Mouse (Mus musculus) forebrain, postnatal 0 days (tissue): ENCODE measurements around the gene Adra1d. TPM values are rescaled to one million over a fixed set of nuclear protein-coding genes. Genes with fewer than 3 reads are reported as not detected.

Source experiments
- ATAC-seq: fragments of 200-750 bp; cut with Nextera tagmentation; 2 replicates; pipeline ENCODE4 v1.8.0; 2017; ENCODE audit warnings: mild to moderate bottlenecking, moderate library complexity
- DNase-seq: peaks from one replicate; pipeline ENCODE4 v3.0.0-alpha.2; 2015
- H3K27ac ChIP-seq: fragments of 300-500 bp; sonication (generic); 2 replicates; pipeline ENCODE4 v1.5.1; 2014; ENCODE audit warnings: low read depth, mild to moderate bottlenecking, antibody characterized with exemption, low read length, moderate library complexity, mixed read lengths
- H3K27me3 ChIP-seq: fragments of 300-500 bp; sonication (generic); 2 replicates; pipeline ENCODE4 v1.6.1; 2014; ENCODE audit warnings: mild to moderate bottlenecking, low read length, mixed read lengths; ENCODE audit not compliant: insufficient read depth
- H3K36me3 ChIP-seq: fragments of 300-500 bp; sonication (generic); 2 replicates; pipeline ENCODE4 v1.6.1; 2014; ENCODE audit warnings: mild to moderate bottlenecking, moderate library complexity; ENCODE audit not compliant: insufficient read depth
- H3K4me1 ChIP-seq: fragments of 300-500 bp; sonication (generic); 2 replicates; pipeline ENCODE4 v1.6.1; 2014; ENCODE audit warnings: antibody characterized with exemption; ENCODE audit not compliant: insufficient read depth
- H3K4me2 ChIP-seq: fragments of 300-500 bp; sonication (generic); 2 replicates; pipeline ENCODE4 v1.6.1; 2014; ENCODE audit warnings: low read depth, mild to moderate bottlenecking, moderate library complexity
- H3K4me3 ChIP-seq: fragments of 300-500 bp; sonication (generic); 2 replicates; pipeline ENCODE4 v1.5.1; 2014; ENCODE audit warnings: low read depth, low read length, mixed read lengths
- H3K9ac ChIP-seq: fragments of 300-500 bp; sonication (generic); 2 replicates; pipeline ENCODE4 v1.6.1; 2014; ENCODE audit warnings: mild to moderate bottlenecking
- H3K9me3 ChIP-seq: fragments of 300-500 bp; sonication (generic); 2 replicates; pipeline ENCODE4 v1.6.1; 2016; ENCODE audit warnings: low read length
- CTCF ChIP-seq: sonication (generic); IDR thresholded peaks from 2 replicates; pipeline ENCODE4 v1.5.1; 2016; ENCODE audit warnings: antibody characterized with exemption, control low read depth, low read depth
- WGBS: fragments of 180-500 bp; shearing (Covaris S2); extraction: QIAGEN DNeasy Blood & Tissue Kit; methylation state at CpG from one replicate; pipeline ENCODE4 v1.1.7; 2014; 5-methylcytosine and 5-hydroxymethylcytosine counted together
- polyA plus RNA-seq: library from polyadenylated mRNA; unstranded; fragments of >200 nt; fragmentation: Nextera tagmentation; extraction: Ambion mirVana; gene quantifications from 2 replicates; pipeline ENCODE4 v1.2.1, GENCODE M21; 2015
- total RNA-seq: library from RNA; depleted of rRNA; stranded (reverse); fragments of >200 nt; gene quantifications from 2 replicates; pipeline ENCODE4 v1.2.3, GENCODE M21; 2014; rRNA removed

The Adra1d gene
- total RNA-seq (0.10 and 0.38 TPM in 2 replicates), polyA plus RNA-seq (0.26 and 0.67 TPM in 2 replicates)

- no peak within 1 kb of the TSS for H3K27ac ChIP-seq
- no peaks in the 10 kb centered on the region; the same call in 1 of the 2 replicates for H3K4me1 ChIP-seq
- DNase-seq (no peak), ATAC-seq (peak; percentile 56)
- H3K4me2 ChIP-seq, result peak within 1 kb of the TSS; percentile 70
- no peaks in the 10 kb centered on the region for H3K36me3 ChIP-seq
- no peak for TF ChIP-seq CTCF
- H3K4me3 ChIP-seq, result peak within 1 kb of the TSS; percentile 39
- no peaks in the 10 kb centered on the region for H3K9me3 ChIP-seq
- H3K27me3 ChIP-seq, result peaks cover 46% of the 10 kb centered on the region
- WGBS, result 4% methylated on average over 50 of the region's 82 CpGs
- peak within 1 kb of the TSS; percentile 45 for H3K9ac ChIP-seq
Observed at GRCm38 (mm10) chr2:131561891-131562585, at the start of gene Adra1d. Adra1d (minus strand) TSS chr2:131562283.

- no peak for ATAC-seq
- Histone ChIP-seq H3K9ac (no peak overlapping the region), H3K4me3 (no peak overlapping the region), H3K4me2 (no peak overlapping the region), H3K36me3 (no peaks in the 10 kb centered on the region), H3K9me3 (no peaks in the 10 kb centered on the region), H3K27ac (no peak overlapping the region), H3K27me3 (no peaks in the 10 kb centered on the region), H3K4me1 (no peaks in the 10 kb centered on the region)
- WGBS, result 29% methylated on average over 2 of the region's 2 CpGs
- TF ChIP-seq CTCF, result no peak
- DNase-seq, result no peak
Observed at GRCm38 (mm10) chr2:131601881-131602280, 39.8 kb upstream of the Adra1d start.

- WGBS, result 85% methylated on average over 6 of the region's 6 CpGs
- no peak for TF ChIP-seq CTCF
- DNase-seq, result no peak
Observed at GRCm38 (mm10) chr2:131594871-131595270, 32.8 kb upstream of the Adra1d start.

GRCm38 (mm10) chr2:131587521-131587920, 25.4 kb upstream of the Adra1d start:
- Histone ChIP-seq H3K9ac (no peak overlapping the region), H3K4me2 (no peak overlapping the region), H3K4me3 (no peak overlapping the region), H3K9me3 (no peaks in the 10 kb centered on the region), H3K27me3 (no peaks in the 10 kb centered on the region), H3K4me1 (no peaks in the 10 kb centered on the region), H3K27ac (no peak overlapping the region), H3K36me3 (no peaks in the 10 kb centered on the region)
- DNase-seq (peak; percentile 4), ATAC-seq (peak; percentile 32; the same call in 1 of the 2 replicates)
- TF ChIP-seq CTCF, result no peak
- WGBS, result 57% methylated on average over 2 of the region's 2 CpGs

More at GRCm38 (mm10) chr2:131594871-131595270, 32.8 kb upstream of the Adra1d start:
- Histone ChIP-seq H3K36me3 (no peaks in the 10 kb centered on the region), H3K9me3 (no peaks in the 10 kb centered on the region), H3K27me3 (no peaks in the 10 kb centered on the region), H3K9ac (no peak overlapping the region), H3K4me1 (no peaks in the 10 kb centered on the region), H3K4me3 (no peak overlapping the region), H3K27ac (no peak overlapping the region), H3K4me2 (no peak overlapping the region)
- no peak for ATAC-seq

- no peak overlapping the region for H3K27ac ChIP-seq
- H3K36me3 ChIP-seq, result no peaks in the 10 kb centered on the region
- no peak for TF ChIP-seq CTCF
- H3K4me2 ChIP-seq, result no peak overlapping the region
- no peaks in the 10 kb centered on the region for H3K27me3 ChIP-seq
- 76% methylated on average over 2 of the region's 2 CpGs for WGBS
- DNase-seq (no peak), ATAC-seq (no peak)
- H3K9ac ChIP-seq, result no peak overlapping the region
- H3K4me1 ChIP-seq, result no peaks in the 10 kb centered on the region
- H3K4me3 ChIP-seq, result no peak overlapping the region
- H3K9me3 ChIP-seq, result no peaks in the 10 kb centered on the region
Observed at GRCm38 (mm10) chr2:131581506-131581905, 19.4 kb upstream of the Adra1d start.

- peak; percentile 71 for DNase-seq
- Histone ChIP-seq H3K36me3 (no peaks in the 10 kb centered on the region), H3K4me3 (peak overlapping the region; percentile 39), H3K27me3 (peaks cover 46% of the 10 kb centered on the region), H3K9ac (peak overlapping the region; percentile 45), H3K9me3 (no peaks in the 10 kb centered on the region), H3K27ac (no peak overlapping the region), H3K4me2 (peak overlapping the region; percentile 70), H3K4me1 (no peaks in the 10 kb centered on the region; the same call in 1 of the 2 replicates)
- peak; percentile 78 for ATAC-seq
- peak; percentile 79 for TF ChIP-seq CTCF
- 3% methylated on average over 28 of the region's 30 CpGs for WGBS
Observed at GRCm38 (mm10) chr2:131562586-131563122, 571 bp upstream of the Adra1d start.

GRCm38 (mm10) chr2:131561344-131561870, 676 bp downstream of the Adra1d start:
- 7% methylated on average over 33 of the region's 33 CpGs for WGBS
- Histone ChIP-seq H3K27ac (no peak overlapping the region), H3K9me3 (no peaks in the 10 kb centered on the region), H3K9ac (no peak overlapping the region), H3K27me3 (peaks cover 46% of the 10 kb centered on the region), H3K4me2 (peak overlapping the region; percentile 70), H3K36me3 (no peaks in the 10 kb centered on the region), H3K4me1 (no peaks in the 10 kb centered on the region; the same call in 1 of the 2 replicates), H3K4me3 (peak overlapping the region; percentile 39)
- no peak for TF ChIP-seq CTCF
- ATAC-seq (no peak), DNase-seq (no peak)
